Mouse (Mus musculus): ENCODE results near the gene Gm10337. TPM values are rescaled to one million over a fixed set of nuclear protein-coding genes. Genes with fewer than 3 reads are reported as not detected.

Gm10337 gene
- total and polyA plus RNA-seq, 3 experiments = not detected

GRCm38 (mm10) chr15:102506864-102507263 is 3.3 kb downstream of the Gm10337 start:
- peaks cover 7 to 26% of the 10 kb centered on the region in 2 experiments for H3K4me1 ChIP-seq (ENCODE audit: control insufficient read depth in 1 of 2, insufficient read depth in 2 of 2, low read length in 2 of 2)
- peaks cover 7 to 14% of the 10 kb centered on the region in 2 experiments for H3K36me3 ChIP-seq (ENCODE audit: control insufficient read depth in 1 of 2, insufficient read depth in 2 of 2, low read length in 2 of 2)
- no peaks in the 10 kb centered on the region for H3K79me2 ChIP-seq (ENCODE audit: control insufficient read depth, insufficient read depth, low read length, poor library complexity)
- no peak overlapping the region for H3K27ac ChIP-seq (ENCODE audit: control insufficient read depth, low read depth, low read length)
- TF ChIP-seq HCFC1 (IDR thresholded peaks at IDR 0.05; ENCODE audit: low read depth, low read length) (no peak), MAZ (IDR thresholded peaks at IDR 0.05; ENCODE audit: low read depth, low read length) (no peak), ZC3H11A (IDR thresholded peaks at IDR 0.05; ENCODE audit: low read depth, low read length) (no peak), KAT2A (conservative IDR thresholded peaks at IDR 0.05; ENCODE audit: low read depth, low read length) (no peak), GABPA (IDR thresholded peaks at IDR 0.05; ENCODE audit: low read depth, low read length) (no peak), POLR2AphosphoS5 (IDR thresholded peaks at IDR 0.05; ENCODE audit: borderline replicate concordance, low read depth, low read length) (no peak), EP300 (IDR thresholded peaks at IDR 0.05; ENCODE audit: low read depth in 1 of 2, low read length in 2 of 2) (no peak), POLR2AphosphoS2 (IDR thresholded peaks at IDR 0.05; ENCODE audit: low read length) (peak; percentile 76; the same call in 1 of the 2 replicates), MAFK (IDR thresholded peaks at IDR 0.05; ENCODE audit: borderline replicate concordance, low read depth, low read length) (no peak), UBTF (IDR thresholded peaks at IDR 0.05; ENCODE audit: borderline replicate concordance, insufficient read depth, low read depth, low read length) (no peak), CTCF (IDR thresholded peaks at IDR 0.05 in 2 of 3, conservative IDR thresholded peaks at IDR 0.05 in 1 of 3; ENCODE audit: control insufficient read depth in 1 of 3, insufficient read depth in 1 of 3, low read depth in 2 of 3, low read length in 3 of 3, poor library complexity in 1 of 3, severe bottlenecking in 1 of 3) (no peak), MAX (IDR thresholded peaks at IDR 0.05; ENCODE audit: low read length) (no peak), RAD21 (IDR thresholded peaks at IDR 0.05; ENCODE audit: low read depth, low read length) (no peak), TAL1 (IDR thresholded peaks at IDR 0.05; ENCODE audit: low read length) (no peak), MXI1 (IDR thresholded peaks at IDR 0.05; ENCODE audit: low read depth, low read length) (no peak), TBP (IDR thresholded peaks at IDR 0.05; ENCODE audit: low read depth, low read length) (no peak), USF1 (IDR thresholded peaks at IDR 0.05; ENCODE audit: low read depth, low read length) (no peak), NELFE (IDR thresholded peaks at IDR 0.05; ENCODE audit: low read depth, low read length) (0 out of 2 replicates have a peak, but pooled peaks have one; percentile 14), POLR2A (IDR thresholded peaks at IDR 0.05; ENCODE audit: control insufficient read depth in 1 of 2, insufficient read depth in 1 of 2, low read depth in 1 of 2, low read length in 2 of 2, poor library complexity in 1 of 2) (no peak), RCOR1 (IDR thresholded peaks at IDR 0.05; ENCODE audit: low read depth, low read length) (no peak), ZMIZ1 (IDR thresholded peaks at IDR 0.05; ENCODE audit: low read depth, low read length) (0 out of 2 replicates have a peak, but pooled peaks have one; percentile 20), ZKSCAN1 (IDR thresholded peaks at IDR 0.05; ENCODE audit: low read depth, low read length) (0 out of 2 replicates have a peak, but pooled peaks have one; percentile 2), JUND (IDR thresholded peaks at IDR 0.05; ENCODE audit: low read depth, low read length) (no peak)
- no peaks in the 10 kb centered on the region for H3K9me3 ChIP-seq (replicated peaks; ENCODE audit: insufficient read depth, low read length)
- H3K9ac ChIP-seq (ENCODE audit: control insufficient read depth, low read depth, low read length, poor library complexity, severe bottlenecking) = no peak overlapping the region
- no peak overlapping the region for H3K4me3 ChIP-seq (ENCODE audit: control insufficient read depth in 1 of 2, insufficient read depth in 1 of 2, low read depth in 2 of 2, low read length in 2 of 2)
- no peak for DNase-seq (ENCODE audit: low read depth, low spot score)
- H3K27me3 ChIP-seq (ENCODE audit: control insufficient read depth in 1 of 2, insufficient read depth in 2 of 2, low read length in 2 of 2) = no peaks in the 10 kb centered on the region

All from MEL (cell line).